Mouse (Mus musculus) macrophage (primary cell): Measurements from ENCODE around the gene Bicral. TPM values are rescaled to one million over a fixed set of nuclear protein-coding genes. Genes with fewer than 3 reads are reported as not detected.

Experiments used
- H3K27ac ChIP-seq: fragments of 350-480 bp; formaldehyde crosslinking; 2 replicates; pipeline ENCODE4 v1.9.0; 2021
- H3K36me3 ChIP-seq: fragments of 350-480 bp; formaldehyde crosslinking; 2 replicates; pipeline ENCODE4 v1.9.0; 2021; ENCODE audit errors: inconsistent target
- H3K4me3 ChIP-seq: fragments of 350-480 bp; formaldehyde crosslinking; 2 replicates; pipeline ENCODE4 v1.9.0; 2021; ENCODE audit errors: inconsistent target
- H3K79me2 ChIP-seq: fragments of 350-480 bp; formaldehyde crosslinking; 2 replicates; pipeline ENCODE4 v1.9.0; 2021; ENCODE audit errors: inconsistent target
- WGBS: methylation state at CpG from one replicate; pipeline ENCODE4 v1.1.7; 2026; ENCODE audit warnings: inconsistent platforms; ENCODE audit not compliant: missing documents; 5-methylcytosine and 5-hydroxymethylcytosine counted together
- polyA plus RNA-seq: library from polyadenylated mRNA; stranded (reverse); fragments of 250-400 nt; gene quantifications from 3 replicates; pipeline ENCODE4 v1.2.4, GENCODE M21; 2018; ENCODE audit warnings: inconsistent platforms
- total RNA-seq, 78 experiments: library from RNA; depleted of rRNA; stranded (reverse); fragments of 250-400 nt; gene quantifications; 1 replicate in 9 of 78; 2 replicates in 24 of 78; 3 replicates in 43 of 78; 4 replicates in 2 of 78; pipeline ENCODE4 v1.2.4; 2018; ENCODE audit warnings: inconsistent platforms in 56 of 78

The Bicral gene
- total RNA-seq (2018; cell fraction: chromatin; rRNA removed), result 10 to 100 TPM in 25 of 26 experiments, 1 to 10 TPM in 1; 9.1 to 43.6 (median 25.7) TPM
- total RNA-seq (2018; cell fraction: cytosol; rRNA removed), result 10 to 100 TPM in 23 of 26 experiments, 1 to 10 TPM in 3; 5.6 to 21.0 (median 16.7) TPM
- 10 to 100 TPM in 21 of 26 experiments, 1 to 10 TPM in 5; 6.5 to 29.0 (median 19.3) TPM for total RNA-seq (2018; cell fraction: nucleus; rRNA removed)
- 9.3 to 10.1 TPM (median 9.6 TPM) in 3 replicates for polyA plus RNA-seq

DNA sequence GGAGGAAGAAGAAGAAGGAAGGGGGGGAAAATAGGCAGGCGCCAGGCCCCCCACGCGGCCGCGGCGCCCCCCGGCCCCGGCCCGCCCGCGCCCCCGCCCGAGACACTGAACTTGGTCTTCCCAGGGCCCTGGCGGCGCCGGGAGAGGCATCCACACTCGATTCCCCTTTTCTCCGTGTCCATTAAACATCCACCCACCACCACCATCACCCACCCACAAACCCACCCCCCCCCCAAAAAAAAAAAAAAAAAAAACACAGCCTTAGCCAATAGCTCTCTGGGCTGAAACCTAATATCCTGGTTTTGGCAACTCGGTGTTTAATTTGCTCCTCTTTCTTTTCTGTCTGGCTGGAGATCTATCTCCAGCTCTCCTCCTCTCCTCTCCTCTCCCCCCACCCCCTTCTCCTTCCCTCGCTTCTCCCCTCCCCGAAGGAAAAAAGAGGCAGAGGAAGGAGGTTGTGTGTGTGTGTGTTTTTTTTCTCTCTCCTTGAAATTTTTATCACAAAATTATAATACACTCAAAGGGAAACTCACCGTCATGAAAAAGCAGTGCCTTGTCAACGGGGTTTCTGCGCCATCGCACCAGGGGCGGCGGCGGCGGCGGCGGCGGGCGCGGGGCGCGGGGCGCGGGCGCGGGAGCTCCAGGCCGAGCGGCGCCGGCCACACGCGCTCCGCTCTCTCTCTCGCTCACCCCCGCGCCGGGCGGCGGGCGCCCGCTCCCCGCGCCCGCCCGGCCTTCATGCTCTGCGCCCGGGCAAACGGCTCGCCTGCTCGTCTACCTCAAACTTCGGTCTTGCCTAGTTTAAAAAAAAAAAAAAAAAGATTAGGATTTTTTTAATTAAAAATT is at the start of gene Bicral:
Bicral (minus strand) TSS at position 580 of the 846 bp plus-strand sequence.
- no peaks in the 10 kb centered on the region for H3K36me3 ChIP-seq
- WGBS, result 0% methylated on average over 25 of the region's 65 CpGs

GRCm38 (mm10) chr17:46903876-46904490 is 45.7 kb upstream of the Bicral start:
- Histone ChIP-seq H3K36me3 (no peaks in the 10 kb centered on the region), H3K4me3 (no peak overlapping the region), H3K27ac (no peak overlapping the region), H3K79me2 (no peaks in the 10 kb centered on the region)
- WGBS, result 29% methylated on average over 19 of the region's 19 CpGs

More for the DNA sequence above, at the start of gene Bicral:
- peak within 1 kb of the TSS; percentile 56 for H3K4me3 ChIP-seq
- H3K79me2 ChIP-seq, result peaks cover 28% of the 10 kb centered on the region
- H3K27ac ChIP-seq, result peak within 1 kb of the TSS; percentile 79

DNA sequence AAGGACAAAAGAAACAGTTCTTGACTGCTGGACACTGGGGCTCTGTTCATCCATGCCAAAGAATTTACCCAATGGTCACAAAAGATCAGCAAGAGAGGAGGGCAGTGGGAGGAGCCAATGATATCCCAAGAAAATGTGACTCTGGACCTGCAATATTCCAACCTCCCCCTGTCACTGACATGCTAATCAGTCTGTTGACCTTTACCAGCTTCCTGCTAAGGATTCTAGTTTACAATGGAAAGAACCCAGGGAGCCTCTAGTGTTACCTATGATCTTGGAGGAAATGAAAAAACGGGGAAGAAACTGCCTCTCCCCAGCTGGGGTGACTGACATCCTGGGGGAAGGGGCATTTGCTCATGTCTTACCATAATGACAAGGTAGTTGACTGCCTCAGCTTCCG is 42.7 kb upstream of the Bicral start:
- Histone ChIP-seq H3K4me3 (no peak overlapping the region), H3K27ac (no peak overlapping the region), H3K36me3 (no peaks in the 10 kb centered on the region), H3K79me2 (no peaks in the 10 kb centered on the region)
- 72% methylated on average over 2 of the region's 2 CpGs for WGBS

DNA sequence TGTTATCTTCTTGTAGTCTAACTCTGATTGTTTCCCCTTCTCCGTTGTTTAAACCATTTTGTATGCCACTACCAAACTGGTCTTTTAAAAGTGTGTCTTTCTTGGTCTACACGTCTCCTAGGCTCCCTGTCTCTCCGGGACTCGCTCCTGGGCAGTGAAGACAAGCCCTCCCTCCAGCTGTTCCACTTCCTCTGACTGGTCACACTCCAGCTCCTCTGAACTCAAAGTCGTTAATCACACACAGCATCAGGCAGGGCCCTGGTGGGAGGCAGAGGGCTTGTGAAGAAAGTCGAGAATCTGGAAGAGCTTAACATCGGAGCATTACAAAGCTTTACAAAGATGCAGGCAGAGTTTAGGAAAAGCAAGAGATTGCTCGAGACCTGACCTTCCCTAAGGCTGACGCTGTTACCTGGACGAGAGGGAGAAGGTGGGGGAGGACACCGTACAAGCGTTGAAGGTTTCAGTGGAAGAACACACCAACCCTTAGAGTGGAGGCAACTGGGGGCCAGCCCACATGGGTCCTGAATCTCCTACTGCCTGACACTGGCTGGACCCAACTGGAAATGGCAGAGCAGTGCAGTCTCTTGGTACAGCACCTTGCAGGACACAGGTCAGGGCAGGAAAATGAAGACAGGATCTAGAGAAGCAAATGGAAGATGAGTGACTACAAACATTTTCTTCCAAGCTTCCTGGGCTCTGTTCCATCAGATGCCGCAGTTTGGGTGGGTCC is 39.1 kb upstream of the Bicral start:
- H3K4me3 ChIP-seq, result no peak overlapping the region
- 62% methylated on average over 13 of the region's 13 CpGs for whole genome bisulfite sequencing
- H3K36me3 ChIP-seq, result no peaks in the 10 kb centered on the region
- peaks cover 2% of the 10 kb centered on the region for H3K79me2 ChIP-seq
- no peak overlapping the region for H3K27ac ChIP-seq

DNA sequence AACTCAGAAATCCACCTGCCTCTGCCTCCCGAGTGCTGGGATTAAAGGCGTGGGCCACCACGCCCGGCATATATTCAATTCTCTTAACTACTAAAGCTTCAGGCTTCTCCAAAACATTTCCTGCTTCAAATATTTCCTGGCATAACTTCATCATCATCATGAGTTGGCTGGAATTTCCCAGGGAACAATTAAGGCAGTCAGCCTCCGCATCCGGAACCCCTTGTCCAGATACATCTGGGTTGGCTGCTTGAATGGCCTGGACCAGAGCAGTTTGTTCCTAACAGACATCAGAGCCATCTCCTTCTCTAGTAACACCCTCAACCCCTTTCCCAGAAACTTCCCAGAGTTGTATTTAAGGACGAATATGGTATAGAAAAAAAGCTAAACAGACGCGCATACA is 37.1 kb upstream of the Bicral start:
- no peaks in the 10 kb centered on the region for H3K36me3 ChIP-seq
- H3K27ac ChIP-seq, result no peak overlapping the region
- H3K79me2 ChIP-seq, result peaks cover 18% of the 10 kb centered on the region
- H3K4me3 ChIP-seq, result no peak overlapping the region
- WGBS, result 92% methylated on average over 9 of the region's 9 CpGs

DNA sequence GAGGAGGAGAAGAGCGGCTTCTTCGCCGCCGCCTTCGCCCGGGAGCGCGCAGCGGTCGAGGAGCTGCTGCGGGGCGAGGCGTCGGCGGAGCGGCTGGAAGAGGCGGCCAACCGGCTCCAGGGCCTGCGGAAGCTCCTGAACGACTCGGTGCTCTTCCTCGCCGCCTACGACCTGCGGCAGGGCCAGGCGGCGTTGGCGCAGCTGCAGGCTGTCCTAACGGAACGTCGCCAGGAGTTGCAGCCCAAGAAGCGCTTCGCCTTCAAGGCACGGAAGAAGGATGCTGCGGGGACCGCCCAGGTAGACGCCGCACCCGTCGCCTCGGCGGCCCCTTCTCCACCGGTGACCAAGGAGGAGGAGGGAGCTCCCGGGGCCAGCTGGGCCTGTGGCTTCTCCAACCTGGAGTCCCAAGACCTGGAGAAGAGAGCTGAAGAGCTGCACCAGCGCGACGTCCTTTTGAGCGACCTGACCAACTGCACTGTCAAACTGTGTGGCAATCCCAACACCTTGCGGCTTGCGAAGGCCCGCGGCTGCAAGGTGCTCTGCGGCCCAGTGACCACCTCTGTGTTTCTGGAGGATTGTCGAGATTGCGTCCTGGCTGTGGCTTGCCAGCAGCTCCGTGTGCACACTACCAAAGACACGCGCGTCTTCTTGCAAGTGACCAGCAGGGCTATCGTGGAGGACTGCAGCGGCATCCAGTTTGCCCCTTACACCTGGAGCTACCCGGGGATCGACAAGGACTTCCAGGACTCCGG is 32.7 kb upstream of the Bicral start:
- Histone ChIP-seq H3K4me3 (peak overlapping the region; percentile 47), H3K27ac (no peak overlapping the region), H3K79me2 (peaks cover 18% of the 10 kb centered on the region), H3K36me3 (no peaks in the 10 kb centered on the region)
- WGBS, result 3% methylated on average over 61 of the region's 64 CpGs

GRCm38 (mm10) chr17:46890116-46890815 is 32.0 kb upstream of the Bicral start, which contains the start of gene Tbcc:
Tbcc (plus strand) TSS chr17:46890684.
- H3K36me3 ChIP-seq, result no peaks in the 10 kb centered on the region
- peak within 1 kb of the TSS; percentile 60 for H3K27ac ChIP-seq
- H3K4me3 ChIP-seq, result peak within 1 kb of the TSS; percentile 79
- peaks cover 18% of the 10 kb centered on the region for H3K79me2 ChIP-seq
- WGBS, result 1% methylated on average over 34 of the region's 40 CpGs

DNA sequence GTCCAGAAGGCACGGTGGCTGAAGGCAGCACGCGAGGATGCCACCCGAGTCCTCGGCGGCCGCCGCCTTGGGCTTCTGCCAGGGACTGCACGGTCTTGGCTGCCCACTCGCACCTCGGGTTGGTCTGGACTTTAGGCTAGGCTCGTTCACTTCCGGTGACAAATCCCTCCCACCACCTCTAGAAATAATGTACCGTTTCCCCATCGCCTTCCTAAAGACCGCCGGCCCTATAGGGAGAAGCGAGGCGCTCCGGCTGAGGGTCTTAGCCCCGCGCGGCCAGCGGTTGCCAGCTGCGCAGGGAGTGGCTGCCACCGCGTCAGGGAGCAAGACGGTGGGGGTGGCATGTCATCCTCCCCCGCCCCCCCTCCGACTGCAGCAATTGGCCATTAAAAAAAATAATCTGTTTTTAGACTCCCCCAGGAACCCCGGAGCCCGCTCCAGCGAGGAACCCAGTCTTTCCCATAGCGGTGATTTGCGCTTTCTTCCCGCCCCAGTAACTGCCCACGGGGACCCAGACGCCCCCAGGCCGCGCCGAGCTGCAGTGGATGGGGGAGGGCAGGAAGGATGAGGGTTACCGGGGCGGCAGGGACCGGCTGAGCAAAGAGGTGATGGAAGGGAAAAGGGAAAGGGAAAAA is 31.3 kb upstream of the Bicral start:
- Histone ChIP-seq H3K79me2 (peaks cover 18% of the 10 kb centered on the region), H3K4me3 (peak overlapping the region; percentile 79), H3K27ac (peak overlapping the region; percentile 60), H3K36me3 (no peaks in the 10 kb centered on the region)
- under 1% methylated on average over 44 of the region's 44 CpGs for WGBS

- peaks cover 18% of the 10 kb centered on the region for H3K79me2 ChIP-seq
- peak overlapping the region; percentile 60 for H3K27ac ChIP-seq
- 53% methylated on average over 15 of the region's 16 CpGs for WGBS
- peak overlapping the region; percentile 79 for H3K4me3 ChIP-seq
- H3K36me3 ChIP-seq, result no peaks in the 10 kb centered on the region
Observed at GRCm38 (mm10) chr17:46888511-46889212, 30.4 kb upstream of the Bicral start.

GRCm38 (mm10) chr17:46885910-46886643 is 27.8 kb upstream of the Bicral start:
- H3K27ac ChIP-seq, result no peak overlapping the region
- no peak overlapping the region for H3K4me3 ChIP-seq
- H3K36me3 ChIP-seq, result no peaks in the 10 kb centered on the region
- 89% methylated on average over 17 of the region's 17 CpGs for WGBS
- peaks cover 3% of the 10 kb centered on the region for H3K79me2 ChIP-seq

- Histone ChIP-seq H3K27ac (no peak overlapping the region), H3K79me2 (no peaks in the 10 kb centered on the region), H3K36me3 (no peaks in the 10 kb centered on the region), H3K4me3 (no peak overlapping the region)
- WGBS, result 92% methylated on average over 11 of the region's 11 CpGs
Observed at GRCm38 (mm10) chr17:46885218-46885909, 27.1 kb upstream of the Bicral start.
